Comparison of ENCODE assay signal across 9 mouse cellular contexts in the genomic region with DNA sequence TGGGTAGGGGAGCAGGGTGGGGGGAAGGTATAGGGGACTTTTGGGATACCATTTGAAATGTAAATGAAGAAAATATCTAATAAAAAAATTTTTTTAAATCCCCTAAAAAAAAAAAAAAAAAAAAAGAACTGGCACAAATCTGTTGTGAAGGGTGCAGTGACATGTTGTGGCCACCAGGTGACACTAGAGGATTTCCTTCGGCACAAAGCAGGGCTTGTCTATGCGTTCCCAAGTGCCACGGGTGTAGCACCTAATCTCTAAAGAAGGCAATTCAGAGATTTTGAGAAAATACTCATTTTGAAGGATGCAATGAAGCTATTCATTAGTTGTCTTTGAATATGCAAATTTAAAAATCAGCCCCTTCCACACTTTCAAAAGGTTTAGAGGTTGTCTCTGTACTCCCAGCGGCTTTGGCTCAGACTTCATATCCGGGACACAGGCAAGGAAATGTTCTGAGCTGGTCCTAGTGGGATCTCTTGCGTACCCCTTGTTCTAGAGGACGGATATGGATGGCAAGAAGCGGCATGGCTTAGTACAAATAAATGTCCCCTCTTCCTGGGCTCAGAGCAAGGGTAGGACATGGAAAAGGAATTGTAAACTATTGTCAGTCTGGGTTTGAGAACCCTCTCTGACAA. TPM values are rescaled to one million over a fixed set of nuclear protein-coding genes. Genes with fewer than 3 reads are reported as not detected.
DNase-seq lines count a peak whose midpoint lies in the region; ATAC-seq lines count a peak whose summit lies in the region.
"Had no signal": no experiment of that assay in that cellular context is flagged by ENCODE, and none has a peak within 500 bp of the region (broad histone marks: within the 10 kb centered on the region; RNA-seq: fewer than 3 reads in every experiment).

No protein-coding gene starts in this region.

- H3K27me3 ChIP-seq in heart, embryonic 10.5 days (ENCODE audit: insufficient read depth, poor library complexity, severe bottlenecking), result peaks cover 11% of the 10 kb centered on the region; the same call in 1 of the 2 replicates
- H3K27me3 ChIP-seq in embryonic facial prominence, embryonic 11.5 days (ENCODE audit: control insufficient read depth, insufficient read depth, low read length), result no peaks in the 10 kb centered on the region
- no peaks in the 10 kb centered on the region for H3K27me3 ChIP-seq in hindbrain, embryonic 11.5 days (ENCODE audit: control insufficient read depth, insufficient read depth, low read length)
- no peaks in the 10 kb centered on the region for H3K27me3 ChIP-seq in midbrain, embryonic 11.5 days (ENCODE audit: control insufficient read depth, insufficient read depth, low read length)
- H3K27me3 ChIP-seq: limb, embryonic 12.5 days had no signal

- H3K4me1 ChIP-seq in heart, embryonic 10.5 days, result no peaks in the 10 kb centered on the region
- no peaks in the 10 kb centered on the region for H3K4me1 ChIP-seq in embryonic facial prominence, embryonic 11.5 days (ENCODE audit: control insufficient read depth, insufficient read depth, low read length)
- no peaks in the 10 kb centered on the region for H3K4me1 ChIP-seq in hindbrain, embryonic 11.5 days (replicated peaks; ENCODE audit: control insufficient read depth, insufficient read depth, low read length)
- no peaks in the 10 kb centered on the region for H3K4me1 ChIP-seq in midbrain, embryonic 11.5 days (ENCODE audit: control insufficient read depth, insufficient read depth, low read length)
- H3K4me1 ChIP-seq: limb, embryonic 12.5 days had no signal

- H3K9ac ChIP-seq in embryonic facial prominence, embryonic 11.5 days (replicated peaks; ENCODE audit: low read length), result no peak overlapping the region
- no peak overlapping the region for H3K9ac ChIP-seq in hindbrain, embryonic 11.5 days (ENCODE audit: low read depth, low read length)
- H3K9ac ChIP-seq in midbrain, embryonic 11.5 days (ENCODE audit: low read length), result no peak overlapping the region
- H3K9ac ChIP-seq: limb, embryonic 12.5 days had no signal

- peak; percentile 51 to 70 for DNase-seq in heart, adult 18-20 months
- no peak for DNase-seq in heart, embryonic 10.5 days (ENCODE audit: low spot score)
- DNase-seq in adrenal gland, postnatal 25 days, result peak; percentile 57
- DNase-seq in embryonic facial prominence, embryonic 11.5 days (ENCODE audit: low spot score), result peak; percentile 83
- DNase-seq in hindbrain, embryonic 11.5 days (ENCODE audit: low spot score), result peak; percentile 74
- peak; percentile 57 to 69 for DNase-seq in left cerebral cortex, adult 18-20 months (ENCODE audit: low spot score in 2 of 2)
- peak; percentile 88 for DNase-seq in midbrain, embryonic 11.5 days (ENCODE audit: low spot score, missing footprints)
- DNase-seq in right cerebral cortex, postnatal 36 days (ENCODE audit: low spot score in 2 of 2), result peak; percentile 32 to 38

- whole genome bisulfite sequencing in heart, embryonic 10.5 days, result 44% methylated on average over 8 of the region's 8 CpGs
- 50% methylated on average over 8 of the region's 8 CpGs for WGBS in embryonic facial prominence, embryonic 11.5 days
- WGBS in hindbrain, embryonic 11.5 days, result 49% methylated on average over 8 of the region's 8 CpGs
- 49% methylated on average over 8 of the region's 8 CpGs for WGBS in midbrain, embryonic 11.5 days

- no peaks in the 10 kb centered on the region for H3K36me3 ChIP-seq in heart, embryonic 10.5 days
- no peaks in the 10 kb centered on the region for H3K36me3 ChIP-seq in embryonic facial prominence, embryonic 11.5 days (replicated peaks; ENCODE audit: control insufficient read depth, insufficient read depth, low read depth, low read length)
- H3K36me3 ChIP-seq in hindbrain, embryonic 11.5 days (ENCODE audit: control insufficient read depth, insufficient read depth, low read length), result no peaks in the 10 kb centered on the region
- no peaks in the 10 kb centered on the region for H3K36me3 ChIP-seq in midbrain, embryonic 11.5 days (ENCODE audit: control insufficient read depth, insufficient read depth, low read length)
- H3K36me3 ChIP-seq: limb, embryonic 12.5 days had no signal

- no peak overlapping the region for H3K4me3 ChIP-seq in heart, embryonic 10.5 days
- no peak overlapping the region for H3K4me3 ChIP-seq in embryonic facial prominence, embryonic 11.5 days (ENCODE audit: low read depth, low read length)
- H3K4me3 ChIP-seq in hindbrain, embryonic 11.5 days (ENCODE audit: low read depth, low read length), result no peak overlapping the region
- no peak overlapping the region for H3K4me3 ChIP-seq in midbrain, embryonic 11.5 days (ENCODE audit: low read depth, low read length)
- H3K4me3 ChIP-seq: limb, embryonic 12.5 days had no signal

- H3K27ac ChIP-seq in heart, embryonic 10.5 days, result no peak overlapping the region
- H3K27ac ChIP-seq in embryonic facial prominence, embryonic 11.5 days (replicated peaks; ENCODE audit: low read depth, low read length), result no peak overlapping the region
- no peak overlapping the region for H3K27ac ChIP-seq in hindbrain, embryonic 11.5 days (ENCODE audit: low read depth, low read length)
- no peak overlapping the region for H3K27ac ChIP-seq in midbrain, embryonic 11.5 days (ENCODE audit: low read depth, low read length)
- H3K27ac ChIP-seq: limb, embryonic 12.5 days had no signal

- no peaks in the 10 kb centered on the region for H3K9me3 ChIP-seq in heart, embryonic 10.5 days
- no peaks in the 10 kb centered on the region for H3K9me3 ChIP-seq in embryonic facial prominence, embryonic 11.5 days (replicated peaks; ENCODE audit: control insufficient read depth, low read length)
- H3K9me3 ChIP-seq in hindbrain, embryonic 11.5 days (ENCODE audit: control insufficient read depth, low read length), result no peaks in the 10 kb centered on the region
- H3K9me3 ChIP-seq in midbrain, embryonic 11.5 days (ENCODE audit: control insufficient read depth, low read length), result no peaks in the 10 kb centered on the region
- H3K9me3 ChIP-seq: limb, embryonic 12.5 days had no signal

- no peak overlapping the region for H3K4me2 ChIP-seq in embryonic facial prominence, embryonic 11.5 days (ENCODE audit: low read depth, low read length)
- no peak overlapping the region for H3K4me2 ChIP-seq in hindbrain, embryonic 11.5 days (replicated peaks; ENCODE audit: low read depth, low read length)
- no peak overlapping the region for H3K4me2 ChIP-seq in midbrain, embryonic 11.5 days
- H3K4me2 ChIP-seq: limb, embryonic 12.5 days had no signal

- no peak for ATAC-seq in embryonic facial prominence, embryonic 11.5 days (replicated peaks; ENCODE audit: insufficient number of reproducible peaks, low FRiP score, low TSS enrichment, low read depth)
- ATAC-seq in hindbrain, embryonic 11.5 days (ENCODE audit: low FRiP score), result 0 out of 2 replicates have a peak, but pooled peaks have one; percentile 64
- ATAC-seq in midbrain, embryonic 11.5 days (ENCODE audit: low FRiP score), result peak; percentile 71; the same call in 1 of the 2 replicates

RNA-seq across cellular contexts. Expression of a gene that starts 29.8 kb away (rescaled TPM):
- 10 to 100 TPM; 11.6 to 13.4 TPM for total RNA-seq in heart, adult 18-20 months (2021)
- 9.9 and 16.7 TPM in 2 replicates for polyA plus RNA-seq in heart, embryonic 10.5 days (2016; fragmentation: Nextera tagmentation; extraction: Ambion mirVana)
- total RNA-seq in adrenal gland, postnatal 25 days (2021), result 119 TPM in 2 replicates
- 3.9 and 5.4 TPM in 2 replicates for polyA plus RNA-seq in embryonic facial prominence, embryonic 11.5 days (2014; fragmentation: Nextera tagmentation; extraction: Ambion mirVana)
- polyA plus RNA-seq in hindbrain, embryonic 11.5 days (2014; fragmentation: Nextera tagmentation; extraction: Ambion mirVana), result 21.6 and 24.4 TPM in 2 replicates
- total RNA-seq in left cerebral cortex, adult 18-20 months (2021), result 10 to 100 TPM; 11.6 to 13.7 TPM
- polyA plus RNA-seq in midbrain, embryonic 11.5 days (2014; fragmentation: Nextera tagmentation; extraction: Ambion mirVana), result 19.0 and 20.1 TPM in 2 replicates

RNA-seq across cellular contexts. Expression of a gene that starts 30.4 kb away (rescaled TPM):
- 1 to 10 TPM; 4.4 to 4.8 TPM for total RNA-seq in heart, adult 18-20 months (2021)
- polyA plus RNA-seq in heart, embryonic 10.5 days (2016; fragmentation: Nextera tagmentation; extraction: Ambion mirVana), result 1.4 and 1.9 TPM in 2 replicates
- total RNA-seq in adrenal gland, postnatal 25 days (2021), result 9.7 and 15.2 TPM in 2 replicates
- 2.1 TPM in 2 replicates for polyA plus RNA-seq in embryonic facial prominence, embryonic 11.5 days (2014; fragmentation: Nextera tagmentation; extraction: Ambion mirVana)
- polyA plus RNA-seq in hindbrain, embryonic 11.5 days (2014; fragmentation: Nextera tagmentation; extraction: Ambion mirVana), result 2.7 and 3.1 TPM in 2 replicates
- total RNA-seq in left cerebral cortex, adult 18-20 months (2021), result 1 to 10 TPM in 1 of 2 experiments, under 1 TPM in 1; 0.95 to 1.1 TPM
- polyA plus RNA-seq in midbrain, embryonic 11.5 days (2014; fragmentation: Nextera tagmentation; extraction: Ambion mirVana), result 2.2 and 2.6 TPM in 2 replicates
